Mouse (Mus musculus) MEL (cell line): ENCODE results near the gene Pxmp4. TPM values are rescaled to one million over a fixed set of nuclear protein-coding genes. Genes with fewer than 3 reads are reported as not detected.

Experiments
- DNase-seq: peaks from one replicate; pipeline ENCODE4 v3.0.0; 2011; ENCODE audit warnings: low read depth, low spot score
- H3K27ac ChIP-seq: 2 replicates; pipeline ENCODE4 v1.5.1; 2012; ENCODE audit warnings: low read depth, mild to moderate bottlenecking, control low read depth, low read length, moderate library complexity; ENCODE audit not compliant: control insufficient read depth
- H3K27me3 ChIP-seq, 2 experiments: fragments of 150-350 bp in 1 of 2; sonication (generic) in 1 of 2; 2 replicates each; pipeline ENCODE4 v1.6.1; 2012; ENCODE audit warnings: low read length in 2 of 2, mild to moderate bottlenecking in 2 of 2, improper control_type of control experiment in 1 of 2, moderate library complexity in 1 of 2; ENCODE audit not compliant: insufficient read depth in 2 of 2, control insufficient read depth in 1 of 2
- H3K36me3 ChIP-seq, 2 experiments: 2 replicates each; pipeline ENCODE4 v1.6.1; 2012 to 2014; ENCODE audit warnings: low read length in 2 of 2, improper control_type of control experiment in 1 of 2, inconsistent platforms in 1 of 2, mild to moderate bottlenecking in 1 of 2; ENCODE audit not compliant: insufficient read depth in 2 of 2, control insufficient read depth in 1 of 2
- H3K4me1 ChIP-seq, 2 experiments: fragments of 150-350 bp in 1 of 2; sonication (generic) in 1 of 2; 2 replicates each; pipeline ENCODE4 v1.6.1; 2012; ENCODE audit warnings: low read length in 2 of 2, improper control_type of control experiment in 1 of 2, mild to moderate bottlenecking in 1 of 2; ENCODE audit not compliant: insufficient read depth in 2 of 2, control insufficient read depth in 1 of 2
- H3K4me3 ChIP-seq, 2 experiments: fragments of 150-350 bp in 1 of 2; sonication (generic) in 1 of 2; 2 replicates each; pipeline ENCODE4 v1.5.1; 2012; ENCODE audit warnings: low read depth in 2 of 2, low read length in 2 of 2, mild to moderate bottlenecking in 2 of 2, moderate library complexity in 2 of 2, control low read depth in 1 of 2, improper control_type of control experiment in 1 of 2; ENCODE audit not compliant: control insufficient read depth in 1 of 2, insufficient read depth in 1 of 2
- H3K79me2 ChIP-seq: 2 replicates; pipeline ENCODE4 v1.6.1; 2012; ENCODE audit warnings: mild to moderate bottlenecking, low read length, moderate library complexity; ENCODE audit not compliant: control insufficient read depth, poor library complexity, insufficient read depth
- H3K9ac ChIP-seq: 2 replicates; pipeline ENCODE4 v1.6.1; 2012; ENCODE audit warnings: low read depth, mild to moderate bottlenecking, control low read depth, low read length, moderate library complexity; ENCODE audit not compliant: control insufficient read depth, poor library complexity, severe bottlenecking
- H3K9me3 ChIP-seq: fragments of 150-350 bp; sonication (generic); replicated peaks from 2 replicates; pipeline ENCODE4 v1.6.1; 2012; ENCODE audit warnings: mild to moderate bottlenecking, low read length, improper control_type of control experiment, moderate library complexity; ENCODE audit not compliant: insufficient read depth
- BHLHE40 ChIP-seq: IDR thresholded peaks from 2 replicates; pipeline ENCODE4 v1.6.1; 2012; ENCODE audit warnings: low read depth, mild to moderate bottlenecking, inconsistent platforms, low read length, improper control_type of control experiment, borderline replicate concordance
- CHD1 ChIP-seq: IDR thresholded peaks from 2 replicates; pipeline ENCODE4 v1.6.1; 2012; ENCODE audit warnings: low read depth, mild to moderate bottlenecking, inconsistent platforms, low read length, improper control_type of control experiment
- CHD2 ChIP-seq: IDR thresholded peaks from 2 replicates; pipeline ENCODE4 v1.6.1; 2011; ENCODE audit warnings: low read length, improper control_type of control experiment
- ELF1 ChIP-seq: IDR thresholded peaks from 2 replicates; pipeline ENCODE4 v1.6.1; 2014; ENCODE audit warnings: low read depth, mild to moderate bottlenecking, inconsistent platforms, low read length, improper control_type of control experiment, moderate library complexity
- EP300 ChIP-seq, 2 experiments: IDR thresholded peaks; 2 replicates each; pipeline ENCODE4 v1.6.1; 2011; ENCODE audit warnings: improper control_type of control experiment in 2 of 2, low read length in 2 of 2, low read depth in 1 of 2, mild to moderate bottlenecking in 1 of 2
- ETS1 ChIP-seq: IDR thresholded peaks from 2 replicates; pipeline ENCODE4 v1.6.1; 2012; ENCODE audit warnings: low read depth, mild to moderate bottlenecking, inconsistent platforms, low read length, improper control_type of control experiment, moderate library complexity
- GABPA ChIP-seq: IDR thresholded peaks from 2 replicates; pipeline ENCODE4 v1.6.1; 2012; ENCODE audit warnings: low read depth, mild to moderate bottlenecking, inconsistent platforms, low read length, improper control_type of control experiment, moderate library complexity
- HCFC1 ChIP-seq: IDR thresholded peaks from 2 replicates; pipeline ENCODE4 v1.6.1; 2012; ENCODE audit warnings: low read depth, mild to moderate bottlenecking, inconsistent platforms, low read length, improper control_type of control experiment, moderate library complexity
- JUND ChIP-seq: IDR thresholded peaks from 2 replicates; pipeline ENCODE4 v1.6.1; 2011; ENCODE audit warnings: low read depth, mild to moderate bottlenecking, improper control_type of control experiment, low read length
- MAX ChIP-seq: IDR thresholded peaks from 2 replicates; pipeline ENCODE4 v1.6.1; 2011; ENCODE audit warnings: low read length, improper control_type of control experiment
- MYC ChIP-seq: IDR thresholded peaks from 2 replicates; pipeline ENCODE4 v1.6.1; 2011; ENCODE audit warnings: low read depth, mild to moderate bottlenecking, low read length, improper control_type of control experiment, moderate library complexity
- NELFE ChIP-seq: IDR thresholded peaks from 2 replicates; pipeline ENCODE4 v1.6.1; 2011; ENCODE audit warnings: low read depth, low read length, improper control_type of control experiment
- NRF1 ChIP-seq: IDR thresholded peaks from 2 replicates; pipeline ENCODE4 v1.6.1; 2014; ENCODE audit warnings: low read depth, mild to moderate bottlenecking, inconsistent platforms, low read length, improper control_type of control experiment, moderate library complexity; ENCODE audit not compliant: poor library complexity, insufficient read depth, severe bottlenecking
- POLR2AphosphoS2 ChIP-seq: IDR thresholded peaks from 2 replicates; pipeline ENCODE4 v1.6.1; 2011; ENCODE audit warnings: low read length, improper control_type of control experiment
- POLR2AphosphoS5 ChIP-seq: IDR thresholded peaks from 2 replicates; pipeline ENCODE4 v1.6.1; 2012; ENCODE audit warnings: low read depth, borderline replicate concordance, mild to moderate bottlenecking, inconsistent platforms, low read length, moderate library complexity, mixed read lengths
- RCOR1 ChIP-seq: IDR thresholded peaks from 2 replicates; pipeline ENCODE4 v1.6.1; 2012; ENCODE audit warnings: low read depth, mild to moderate bottlenecking, inconsistent platforms, low read length, improper control_type of control experiment
- SIN3A ChIP-seq: IDR thresholded peaks from 2 replicates; pipeline ENCODE4 v1.6.1; 2012; ENCODE audit warnings: low read length, improper control_type of control experiment, inconsistent platforms
- SMC3 ChIP-seq: IDR thresholded peaks from 2 replicates; pipeline ENCODE4 v1.6.1; 2011; ENCODE audit warnings: low read depth, low read length, improper control_type of control experiment
- TAL1 ChIP-seq: IDR thresholded peaks from 2 replicates; pipeline ENCODE4 v1.6.1; 2012; ENCODE audit warnings: mild to moderate bottlenecking, inconsistent platforms, low read length, moderate library complexity, mixed read lengths
- TBP ChIP-seq: IDR thresholded peaks from 2 replicates; pipeline ENCODE4 v1.8.0; 2011; ENCODE audit warnings: low read depth, low read length, improper control_type of control experiment
- UBTF ChIP-seq: IDR thresholded peaks from 2 replicates; pipeline ENCODE4 v1.6.1; 2012; ENCODE audit warnings: low read depth, mild to moderate bottlenecking, inconsistent platforms, low read length, improper control_type of control experiment, moderate library complexity, borderline replicate concordance; ENCODE audit not compliant: insufficient read depth
- USF1 ChIP-seq: IDR thresholded peaks from 2 replicates; pipeline ENCODE4 v1.6.1; 2014; ENCODE audit warnings: low read depth, mild to moderate bottlenecking, inconsistent platforms, low read length, improper control_type of control experiment, moderate library complexity
- USF2 ChIP-seq, 2 experiments: IDR thresholded peaks; 2 replicates each; pipeline ENCODE4 v1.6.1; 2011 to 2012; ENCODE audit warnings: improper control_type of control experiment in 2 of 2, low read length in 2 of 2, borderline replicate concordance in 1 of 2, inconsistent platforms in 1 of 2, low read depth in 1 of 2, mild to moderate bottlenecking in 1 of 2; ENCODE audit not compliant: insufficient read depth in 1 of 2
- ZC3H11A ChIP-seq: IDR thresholded peaks from 2 replicates; pipeline ENCODE4 v1.6.1; 2012; ENCODE audit warnings: low read depth, mild to moderate bottlenecking, inconsistent platforms, low read length, improper control_type of control experiment
- ZKSCAN1 ChIP-seq: IDR thresholded peaks from 2 replicates; pipeline ENCODE4 v1.6.1; 2012; ENCODE audit warnings: low read depth, mild to moderate bottlenecking, inconsistent platforms, low read length, improper control_type of control experiment, moderate library complexity
- ZMIZ1 ChIP-seq: IDR thresholded peaks from 2 replicates; pipeline ENCODE4 v1.6.1; 2012; ENCODE audit warnings: low read depth, mild to moderate bottlenecking, inconsistent platforms, low read length, improper control_type of control experiment, moderate library complexity
- ZNF384 ChIP-seq: IDR thresholded peaks from 2 replicates; pipeline ENCODE4 v1.6.1; 2012; ENCODE audit warnings: low read depth, mild to moderate bottlenecking, inconsistent platforms, low read length, improper control_type of control experiment
- polyA plus RNA-seq, 2 experiments: library from polyadenylated mRNA; stranded (reverse) in 1 of 2; unstranded in 1 of 2; fragments of >175 nt in 1 of 2; fragments of >200 nt in 1 of 2; gene quantifications; 2 replicates each; pipeline versions ENCODE4 v1.2.1 to v1.2.4; 2012; ENCODE audit warnings: low replicate concordance in 2 of 2, low read depth in 1 of 2; ENCODE audit not compliant: insufficient read length in 2 of 2, insufficient read depth in 1 of 2, missing spikeins in 1 of 2
- total RNA-seq: library from RNA; depleted of rRNA; stranded (reverse); fragments of 300-350 nt; gene quantifications from 2 replicates; pipeline ENCODE4 v1.2.3, GENCODE M21; 2012

Gene Pxmp4
- total and polyA plus RNA-seq, 3 experiments: 5.9 to 12.2 TPM; not detected in 1

GRCm38 (mm10) chr2:154551476-154551875 is 52.0 kb downstream of the Pxmp4 start, which contains the start of gene Actl10:
TSS of gene Actl10 (plus strand) at chr2:154551776.
- H3K27ac ChIP-seq: no peak within 1 kb of the TSS
- H3K79me2 ChIP-seq: no peaks in the 10 kb centered on the region
- H3K27me3 ChIP-seq: no peaks in the 10 kb centered on the region
- no peak within 1 kb of the TSS for H3K9ac ChIP-seq
- no peaks in the 10 kb centered on the region for H3K9me3 ChIP-seq
- no peak within 1 kb of the TSS for H3K4me3 ChIP-seq
- no peaks in the 10 kb centered on the region; a peak in 1 of 4 replicates for H3K36me3 ChIP-seq
- TF ChIP-seq NRF1: no peak
- no peak for TF ChIP-seq UBTF
- TF ChIP-seq HCFC1: no peak
- TF ChIP-seq USF1: no peak
- TF ChIP-seq CHD2: no peak
- no peak for TF ChIP-seq BHLHE40
- no peak for TF ChIP-seq POLR2AphosphoS5
- TF ChIP-seq ZC3H11A: no peak
- TF ChIP-seq USF2 (IDR thresholded peaks at IDR 0.05; ENCODE audit: borderline replicate concordance in 1 of 2, insufficient read depth in 1 of 2, low read depth in 1 of 2, low read length in 2 of 2): no peak
- no peak for TF ChIP-seq POLR2AphosphoS2
- H3K4me1 ChIP-seq: no peaks in the 10 kb centered on the region
- no peak for DNase-seq

- TF ChIP-seq NELFE (no peak), ZNF384 (no peak), GABPA (no peak), ETS1 (no peak), POLR2AphosphoS5 (no peak), ELF1 (no peak), JUND (no peak), SIN3A (no peak), RCOR1 (no peak), TBP (no peak), MAX (no peak), ZMIZ1 (no peak), SMC3 (no peak), POLR2AphosphoS2 (no peak), CHD1 (no peak), ZKSCAN1 (no peak), TAL1 (no peak), EP300 (IDR thresholded peaks at IDR 0.05; ENCODE audit: low read depth in 1 of 2, low read length in 2 of 2) (no peak), HCFC1 (no peak), MYC (no peak)
- H3K9ac ChIP-seq: no peak overlapping the region
- no peaks in the 10 kb centered on the region; a peak in 1 of 4 replicates for H3K36me3 ChIP-seq
Observed at GRCm38 (mm10) chr2:154550937-154551336, 52.6 kb downstream of the Pxmp4 start.

More at GRCm38 (mm10) chr2:154550937-154551336, 52.6 kb downstream of the Pxmp4 start:
- no peaks in the 10 kb centered on the region for H3K27me3 ChIP-seq
- no peak overlapping the region for H3K27ac ChIP-seq
- H3K4me3 ChIP-seq: no peak overlapping the region
- no peaks in the 10 kb centered on the region for H3K9me3 ChIP-seq
- H3K4me1 ChIP-seq: no peaks in the 10 kb centered on the region
- DNase-seq: no peak
- no peaks in the 10 kb centered on the region for H3K79me2 ChIP-seq
